ENCODE assay signal across 29 mouse cellular contexts in the genomic region with DNA sequence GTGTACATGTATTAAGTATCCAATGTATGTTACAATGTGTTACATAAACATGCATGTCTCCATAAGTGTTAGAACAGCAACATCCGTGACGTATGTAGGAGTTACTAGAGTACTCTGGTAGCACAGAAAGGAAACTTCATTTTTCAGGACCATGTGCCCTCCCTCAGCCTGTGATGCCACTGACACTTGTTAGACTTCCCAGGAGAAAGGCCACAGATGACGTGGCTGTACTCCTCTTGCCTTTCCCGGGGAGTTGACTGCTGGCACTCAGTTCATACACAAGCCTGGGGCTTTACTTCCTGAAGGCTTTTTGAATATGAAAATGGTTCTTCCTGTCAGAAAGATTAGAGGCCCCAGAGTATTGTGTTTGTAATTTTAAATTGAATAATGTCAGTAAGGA. TPM values are rescaled to one million over a fixed set of nuclear protein-coding genes. Genes with fewer than 3 reads are reported as not detected.
DNase-seq lines count a peak whose midpoint lies in the region; ATAC-seq and TF ChIP-seq lines count a peak whose summit lies in the region.
"Had no signal": no experiment of that assay in that cellular context is flagged by ENCODE, and none has a peak within 500 bp of the region (broad histone marks: within the 10 kb centered on the region; RNA-seq: fewer than 3 reads in every experiment).

No protein-coding gene starts in this region.

- no peak overlapping the region for H3K4me3 ChIP-seq in liver, adult 2 months (ENCODE audit: insufficient read depth, low read depth, low read length)
- no peak overlapping the region for H3K4me3 ChIP-seq in liver, embryonic 11.5 days (ENCODE audit: low read depth, low read length)
- H3K4me3 ChIP-seq: embryonic facial prominence, embryonic 12.5 days; forebrain, embryonic 10.5 days; forebrain, embryonic 15.5 days; heart, embryonic 10.5 days; hindbrain, embryonic 13.5 days; kidney, embryonic 15.5 days; midbrain, embryonic 13.5 days; neural tube, embryonic 13.5 days had no signal

- no peaks in the 10 kb centered on the region for H3K27me3 ChIP-seq in liver, adult 2 months (ENCODE audit: control insufficient read depth, insufficient read depth, low read length)
- no peaks in the 10 kb centered on the region for H3K27me3 ChIP-seq in liver, embryonic 11.5 days (replicated peaks; ENCODE audit: control insufficient read depth, insufficient read depth, low read length)
- H3K27me3 ChIP-seq: embryonic facial prominence, embryonic 12.5 days; forebrain, embryonic 15.5 days; hindbrain, embryonic 13.5 days; kidney, embryonic 15.5 days; midbrain, embryonic 13.5 days; neural tube, embryonic 13.5 days had no signal

- H3K79me2 ChIP-seq in liver, adult 2 months (ENCODE audit: control insufficient read depth, insufficient read depth, low read length), result peaks cover 9% of the 10 kb centered on the region

- peaks cover 30% of the 10 kb centered on the region for H3K4me1 ChIP-seq in liver, adult 2 months (ENCODE audit: control insufficient read depth, insufficient read depth, low read length)
- no peaks in the 10 kb centered on the region for H3K4me1 ChIP-seq in liver, embryonic 11.5 days (replicated peaks; ENCODE audit: control insufficient read depth, insufficient read depth, low read length)
- H3K4me1 ChIP-seq: embryonic facial prominence, embryonic 12.5 days; forebrain, embryonic 10.5 days; heart, embryonic 10.5 days; hindbrain, embryonic 13.5 days; kidney, embryonic 15.5 days; midbrain, embryonic 13.5 days had no signal

- TF ChIP-seq POLR2A in liver, adult 2 months (IDR thresholded peaks at IDR 0.05; ENCODE audit: extremely low read depth, insufficient read depth, low read length), result no peak

- ATAC-seq in liver, embryonic 11.5 days (replicated peaks; ENCODE audit: low FRiP score), result no peak
- ATAC-seq: forebrain, embryonic 15.5 days; midbrain, embryonic 13.5 days had no signal

- no peak overlapping the region for H3K9ac ChIP-seq in liver, adult 2 months (ENCODE audit: low read depth, low read length)
- H3K9ac ChIP-seq in liver, embryonic 11.5 days (ENCODE audit: low read depth, low read length), result no peak overlapping the region
- H3K9ac ChIP-seq: embryonic facial prominence, embryonic 12.5 days; forebrain, embryonic 15.5 days; hindbrain, embryonic 13.5 days; kidney, embryonic 15.5 days; midbrain, embryonic 13.5 days; neural tube, embryonic 13.5 days had no signal

- H3K27ac ChIP-seq in liver, adult 2 months (replicated peaks; ENCODE audit: insufficient read depth, low read depth, low read length), result peak overlapping the region; percentile 1; the same call in 1 of the 2 replicates
- H3K27ac ChIP-seq in liver, embryonic 11.5 days (ENCODE audit: low read depth, low read length), result no peak overlapping the region
- H3K27ac ChIP-seq: embryonic facial prominence, embryonic 12.5 days; forebrain, embryonic 10.5 days; forebrain, embryonic 15.5 days; heart, embryonic 10.5 days; hindbrain, embryonic 13.5 days; kidney, embryonic 15.5 days; midbrain, embryonic 13.5 days; neural tube, embryonic 13.5 days; stomach, postnatal 0 days had no signal

- H3K4me2 ChIP-seq in liver, embryonic 11.5 days, result no peak overlapping the region
- H3K4me2 ChIP-seq: embryonic facial prominence, embryonic 12.5 days; forebrain, embryonic 15.5 days; hindbrain, embryonic 13.5 days; kidney, embryonic 15.5 days; midbrain, embryonic 13.5 days; neural tube, embryonic 13.5 days had no signal

- peaks cover 50% of the 10 kb centered on the region for H3K36me3 ChIP-seq in liver, adult 2 months (ENCODE audit: control insufficient read depth, insufficient read depth, low read length)
- peaks cover 9% of the 10 kb centered on the region; the same call in 1 of the 2 replicates for H3K36me3 ChIP-seq in liver, embryonic 11.5 days (ENCODE audit: control insufficient read depth, insufficient read depth, low read length)

- peak; percentile 29 for DNase-seq in adrenal gland, adult 2 months
- DNase-seq in adrenal gland, postnatal 25 days, result no peak
- DNase-seq in liver, adult 2 months (ENCODE audit: extremely low read depth, low read depth, low spot score), result peak; percentile 66
- DNase-seq in liver, embryonic 11.5 days (ENCODE audit: low spot score), result no peak
- DNase-seq in brain, adult 2 months (ENCODE audit: low read depth, low spot score), result peak; percentile 33
- peak; percentile 51 for DNase-seq in lung, postnatal 36 days
- no peak for DNase-seq in cerebellum, adult 8-10 months
- DNase-seq: adrenal gland, adult 8-10 months; cerebellum, adult 9-10 months; embryo, embryonic 11 days; gastrocnemius, postnatal 25 days; heart, adult 11 months; heart, postnatal 4 days; kidney, adult 18-20 months; kidney, postnatal 36 days; layer of hippocampus, adult 9-11 months; liver; right cerebral cortex, postnatal 4 days; thymus, adult 18-20 months; thymus, postnatal 25 days had no signal

- H3K9me3 ChIP-seq in liver, embryonic 11.5 days (ENCODE audit: control insufficient read depth, low read length), result no peaks in the 10 kb centered on the region
- H3K9me3 ChIP-seq: embryonic facial prominence, embryonic 12.5 days; forebrain, embryonic 10.5 days; forebrain, embryonic 15.5 days; heart, embryonic 10.5 days; hindbrain, embryonic 13.5 days; kidney, embryonic 15.5 days; midbrain, embryonic 13.5 days; neural tube, embryonic 13.5 days had no signal

- TF ChIP-seq CTCF in liver, adult 2 months (IDR thresholded peaks at IDR 0.05; ENCODE audit: low read depth, low read length), result no peak

- 43% methylated on average over 4 of the region's 4 CpGs for WGBS in liver, adult 2 months
- WGBS in liver, embryonic 11.5 days, result 82% methylated on average over 4 of the region's 4 CpGs

RNA-seq across cellular contexts. Expression of a gene that starts 10.4 kb away (rescaled TPM):
- total RNA-seq in adrenal gland, adult 2 months (2021), result 10 to 100 TPM; 28.5 to 40.3 TPM
- polyA plus RNA-seq in adrenal gland, adult 2 months (2012; rRNA removed), result 37.8 and 49.3 TPM in 2 replicates
- total RNA-seq in adrenal gland, postnatal 25 days (2021), result 32.3 and 41.0 TPM in 2 replicates
- 70.7 and 73.3 TPM in 2 replicates for total RNA-seq in liver, adult 2 months (2014; rRNA removed)
- 27.2 and 27.7 TPM in 2 replicates for polyA plus RNA-seq in liver, adult 2 months (2012; rRNA removed)
- 13.6 and 13.7 TPM in 2 replicates for polyA plus RNA-seq in liver, embryonic 11.5 days (2014; fragmentation: Nextera tagmentation; extraction: Ambion mirVana)

RNA-seq across cellular contexts. Expression of a gene that starts 39.5 kb away (rescaled TPM):
- 100 to 1,000 TPM; 141 to 143 TPM for total RNA-seq in adrenal gland, adult 2 months (2021)
- polyA plus RNA-seq in adrenal gland, adult 2 months (2012; rRNA removed), result 16.6 and 21.7 TPM in 2 replicates
- total RNA-seq in adrenal gland, postnatal 25 days (2021), result 109 and 133 TPM in 2 replicates
- total RNA-seq in liver, adult 2 months (2014; rRNA removed), result 44.3 and 49.6 TPM in 2 replicates
- polyA plus RNA-seq in liver, adult 2 months (2012; rRNA removed), result 22.9 and 24.0 TPM in 2 replicates
- 48.2 and 54.3 TPM in 2 replicates for polyA plus RNA-seq in liver, embryonic 11.5 days (2014; fragmentation: Nextera tagmentation; extraction: Ambion mirVana)

Comparison
In these comparisons a context has a peak if more than half of its experiments do, and no peak if none do; other contexts are left out.
1. DNase-seq: peak in adrenal gland, adult 2 months (single experiment), liver, adult 2 months (single experiment), brain, adult 2 months (single experiment) and lung, postnatal 36 days (single experiment); none in adrenal gland, postnatal 25 days (single experiment), liver, embryonic 11.5 days (single experiment) and cerebellum, adult 8-10 months (single experiment).